Mouse (Mus musculus) testis, adult 2 months (tissue): ENCODE data around the gene Spen.

ENCODE experiments used
- CTCF ChIP-seq: fragments of 200-500 bp; IDR thresholded peaks from 2 replicates; pipeline ENCODE4 v1.5.1; 2012; ENCODE audit warnings: low read depth, mild to moderate bottlenecking, inconsistent platforms, low read length, moderate library complexity; ENCODE audit not compliant: control insufficient read depth, insufficient read depth, insufficient replicate concordance
- POLR2A ChIP-seq: fragments of 200-500 bp; IDR thresholded peaks from 2 replicates; pipeline ENCODE4 v1.6.1; 2012; ENCODE audit warnings: low read depth, mild to moderate bottlenecking, inconsistent platforms, low read length, moderate library complexity; ENCODE audit not compliant: control insufficient read depth

GRCm38 (mm10) chr4:141478794-141479193 is 59.6 kb downstream of the Spen start:
- TF ChIP-seq POLR2A (no peak), CTCF (no peak)
